Mouse (Mus musculus) stomach, embryonic 14.5 days (tissue): ENCODE data around the gene Mrpl3. TPM values are rescaled to one million over a fixed set of nuclear protein-coding genes. Genes with fewer than 3 reads are reported as not detected.
"Not testable (repeated sequence)": the region's sequence is repeated elsewhere in the genome, so short reads cannot be mapped to it uniquely, and the experiment has no call there.

Experiments
- ATAC-seq: fragments of 200-750 bp; cut with Nextera tagmentation; 2 replicates; pipeline ENCODE4 v1.8.0; 2017; ENCODE audit warnings: low read depth, moderate TSS enrichment; ENCODE audit not compliant: insufficient number of reproducible peaks, insufficient read depth, low FRiP score
- H3K27ac ChIP-seq: fragments of 300-500 bp; sonication (generic); 2 replicates; pipeline ENCODE4 v1.5.1; 2014; ENCODE audit warnings: mild to moderate bottlenecking, low read length, moderate library complexity, mixed read lengths
- H3K27me3 ChIP-seq: fragments of 300-500 bp; sonication (generic); 2 replicates; pipeline ENCODE4 v1.6.1; 2014; ENCODE audit warnings: low read length, control low read depth, mixed read lengths; ENCODE audit not compliant: control insufficient read depth, insufficient read depth
- H3K36me3 ChIP-seq: fragments of 300-500 bp; sonication (generic); 2 replicates; pipeline ENCODE4 v1.6.1; 2014; ENCODE audit warnings: mild to moderate bottlenecking, control low read depth, low read length, moderate library complexity, mixed read lengths; ENCODE audit not compliant: control insufficient read depth, insufficient read depth
- H3K4me1 ChIP-seq: fragments of 300-500 bp; sonication (generic); 2 replicates; pipeline ENCODE4 v1.6.1; 2014; ENCODE audit warnings: low read length, control low read depth, mixed read lengths; ENCODE audit not compliant: control insufficient read depth, insufficient read depth
- H3K4me2 ChIP-seq: fragments of 300-500 bp; sonication (generic); replicated peaks from 2 replicates; pipeline ENCODE4 v1.6.1; 2014; ENCODE audit warnings: low read depth, low read length, control low read depth
- H3K4me3 ChIP-seq: fragments of 300-500 bp; sonication (generic); 2 replicates; pipeline ENCODE4 v1.5.1; 2014; ENCODE audit warnings: low read depth, low read length, control low read depth
- H3K9ac ChIP-seq: fragments of 300-500 bp; sonication (generic); replicated peaks from 2 replicates; pipeline ENCODE4 v1.6.1; 2014; ENCODE audit warnings: low read depth, mild to moderate bottlenecking, control low read depth, low read length, moderate library complexity, mixed read lengths
- H3K9me3 ChIP-seq: fragments of 300-500 bp; sonication (generic); 2 replicates; pipeline ENCODE4 v1.6.1; 2016; ENCODE audit warnings: low read depth, low read length, control low read depth; ENCODE audit not compliant: control insufficient read depth
- whole genome bisulfite sequencing: fragments of 180-500 bp; shearing (Covaris S2); extraction: QIAGEN DNeasy Blood & Tissue Kit; methylation state at CpG from one replicate; pipeline ENCODE4 v1.1.7; 2014; 5-methylcytosine and 5-hydroxymethylcytosine counted together
- polyA plus RNA-seq: library from polyadenylated mRNA; unstranded; fragments of >200 nt; fragmentation: Nextera tagmentation; extraction: Ambion mirVana; gene quantifications from 2 replicates; pipeline ENCODE4 v1.2.1, GENCODE M21; 2014

Mrpl3 gene
- polyA plus RNA-seq, 1 experiment from 2014 or later: 105 TPM

DNA sequence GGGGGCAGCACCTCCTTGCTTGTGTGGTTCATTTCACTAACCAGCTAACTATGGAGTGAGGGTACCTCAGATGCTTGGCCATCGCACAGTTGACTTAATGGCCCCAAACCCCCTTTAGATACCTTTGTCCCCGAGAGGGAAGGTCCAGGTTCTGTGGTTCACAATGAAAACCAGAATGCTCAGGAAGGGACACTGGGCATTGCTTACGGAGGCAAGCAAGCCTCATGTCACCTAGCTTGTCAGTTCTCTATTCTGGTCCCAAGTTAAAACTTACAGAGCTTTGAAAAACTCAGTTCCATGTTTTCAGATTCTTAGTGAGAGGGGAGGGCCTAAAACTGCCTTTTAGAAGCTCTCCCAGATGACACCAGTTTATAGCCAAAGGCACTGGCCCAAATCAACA, 27.2 kb downstream of the Mrpl3 start:
- Histone ChIP-seq H3K36me3 (peaks cover 12% of the 10 kb centered on the region), H3K27me3 (no peaks in the 10 kb centered on the region), H3K9ac (no peak overlapping the region), H3K27ac (no peak overlapping the region), H3K9me3 (no peaks in the 10 kb centered on the region), H3K4me2 (no peak overlapping the region), H3K4me3 (no peak overlapping the region), H3K4me1 (no peaks in the 10 kb centered on the region)
- no peak for ATAC-seq
- WGBS: 91% methylated on average over 3 of the region's 3 CpGs

DNA sequence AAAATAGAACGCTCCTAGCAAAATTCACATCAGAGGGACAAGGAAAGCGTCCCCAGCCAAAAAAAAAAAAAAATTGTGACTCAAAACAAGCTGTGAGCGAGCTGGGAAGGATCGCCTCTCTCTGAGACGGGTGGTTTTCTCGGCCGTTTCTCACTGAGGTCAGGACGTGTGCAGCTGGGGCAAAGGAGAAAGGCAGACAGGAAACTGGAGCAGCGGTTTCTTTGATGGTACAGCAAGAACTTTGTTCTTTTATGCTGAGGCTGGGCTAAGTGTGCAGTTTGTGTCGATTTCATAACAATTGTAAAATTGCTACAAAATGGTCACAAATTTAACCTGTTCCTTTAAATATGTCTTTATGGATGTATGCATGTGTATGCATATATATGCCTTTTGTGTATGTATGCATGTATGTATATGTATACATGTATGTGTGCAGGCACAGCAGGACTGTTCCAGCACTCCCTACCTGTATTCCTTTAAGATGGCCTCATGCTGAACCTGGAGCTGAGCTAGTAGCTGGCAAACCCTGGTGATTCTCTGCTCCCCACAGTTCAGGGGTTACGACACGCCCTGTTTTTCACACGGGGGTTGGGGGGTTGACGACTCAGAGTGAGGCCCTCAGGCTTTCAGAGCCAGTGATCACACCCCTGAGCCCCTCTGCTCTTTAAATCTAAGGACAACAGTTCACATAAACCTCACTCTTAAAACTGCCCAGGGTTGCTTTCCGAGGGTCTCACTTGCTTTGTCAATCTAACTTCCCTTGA, 48.0 kb downstream of the Mrpl3 start:
- Histone ChIP-seq H3K9ac (no peak overlapping the region), H3K4me2 (no peak overlapping the region), H3K4me1 (0 out of 2 replicates have a peak, but pooled peaks cover 3% of the 10 kb centered on the region), H3K9me3 (no peaks in the 10 kb centered on the region), H3K27ac (no peak overlapping the region), H3K36me3 (no peaks in the 10 kb centered on the region), H3K4me3 (no peak overlapping the region), H3K27me3 (no peaks in the 10 kb centered on the region)
- WGBS: 43% methylated on average over 15 of the region's 15 CpGs
- no peak for ATAC-seq

DNA sequence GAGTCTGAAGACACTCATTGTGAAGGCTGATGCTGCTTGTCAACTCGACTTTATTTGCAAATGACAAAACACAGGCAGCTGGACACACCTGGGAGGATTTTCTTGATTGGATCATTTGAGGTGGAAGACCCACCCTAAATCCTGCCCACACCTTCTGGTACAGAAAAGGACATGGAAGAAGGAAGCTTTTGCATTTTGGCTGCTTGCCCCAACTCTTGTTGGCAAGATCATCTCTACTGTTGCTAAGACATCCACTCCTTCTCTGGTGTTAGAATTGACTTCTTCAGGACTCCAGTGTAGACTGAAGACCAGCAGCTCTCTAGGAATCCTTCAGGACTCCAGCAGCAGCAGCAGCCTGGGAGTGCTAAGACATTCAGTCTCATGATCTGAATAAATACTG, 48.9 kb downstream of the Mrpl3 start:
- H3K4me1 ChIP-seq: 0 out of 2 replicates have a peak, but pooled peaks cover 3% of the 10 kb centered on the region
- no peaks in the 10 kb centered on the region for H3K27me3 ChIP-seq
- H3K4me2 ChIP-seq: no peak overlapping the region
- H3K4me3 ChIP-seq: no peak overlapping the region
- no peak overlapping the region for H3K9ac ChIP-seq
- H3K9me3 ChIP-seq: no peaks in the 10 kb centered on the region
- WGBS: 49% methylated on average over 1 of the region's 1 CpGs
- no peak overlapping the region for H3K27ac ChIP-seq
- no peaks in the 10 kb centered on the region for H3K36me3 ChIP-seq
- no peak for ATAC-seq

DNA sequence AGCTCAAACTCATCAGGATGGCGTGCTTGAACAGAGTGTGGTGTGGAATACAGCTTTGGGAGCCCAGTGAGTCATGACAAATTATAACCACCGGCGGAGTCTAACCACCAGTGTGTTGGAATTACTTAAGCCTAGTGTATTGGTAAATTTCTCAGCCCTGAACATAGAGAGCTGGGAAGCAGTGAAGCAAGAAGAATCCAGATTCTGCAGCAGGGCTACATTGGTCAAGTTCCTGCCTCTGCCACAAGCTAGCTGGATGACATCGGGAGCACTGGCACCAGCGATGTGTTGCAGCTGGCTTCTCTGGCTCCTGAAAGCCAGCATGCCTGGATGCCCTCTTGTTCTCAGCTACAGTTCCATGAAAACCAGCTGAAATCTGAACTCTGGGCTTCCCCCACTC, 50.9 kb downstream of the Mrpl3 start:
- WGBS: 91% methylated on average over 5 of the region's 5 CpGs
- H3K36me3 ChIP-seq: no peaks in the 10 kb centered on the region
- no peaks in the 10 kb centered on the region for H3K9me3 ChIP-seq
- H3K4me2 ChIP-seq: no peak overlapping the region
- 0 out of 2 replicates have a peak, but pooled peaks cover 3% of the 10 kb centered on the region for H3K4me1 ChIP-seq
- no peak overlapping the region for H3K9ac ChIP-seq
- no peaks in the 10 kb centered on the region for H3K27me3 ChIP-seq
- no peak overlapping the region for H3K4me3 ChIP-seq
- ATAC-seq: no peak
- no peak overlapping the region for H3K27ac ChIP-seq

DNA sequence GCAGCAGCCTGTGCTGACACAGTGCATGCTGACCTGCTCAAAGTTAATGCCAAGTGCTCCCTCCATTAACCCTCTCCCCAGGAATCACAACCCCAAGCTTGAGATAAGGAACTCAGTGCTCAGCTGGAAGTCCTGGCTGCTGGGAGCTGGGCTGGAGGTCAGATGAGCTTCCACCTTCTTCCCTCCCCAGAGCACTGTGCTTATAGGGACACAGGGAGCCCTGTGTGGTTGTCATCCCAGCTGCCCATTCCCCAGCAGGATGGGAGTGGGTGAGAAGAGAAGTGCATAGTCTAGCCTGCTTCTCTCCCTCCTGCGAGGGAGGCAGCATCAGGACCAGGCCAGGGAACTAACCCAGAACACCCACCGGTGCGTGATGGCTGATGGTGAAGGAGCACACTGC, 72.2 kb downstream of the Mrpl3 start:
- WGBS: 64% methylated on average over 3 of the region's 3 CpGs
- H3K4me3 ChIP-seq, H3K27me3 ChIP-seq, H3K4me1 ChIP-seq, H3K9me3 ChIP-seq, H3K4me2 ChIP-seq, H3K9ac ChIP-seq, H3K27ac ChIP-seq, H3K36me3 ChIP-seq, ATAC-seq: not testable (repeated sequence)

Other genes starting within 250 kb of the Mrpl3 start
- gene Nudt16, start 78.6 kb downstream of the Mrpl3 start, polyA plus RNA-seq: 25.4 and 25.9 TPM in 2 replicates
- gene 1700080E11Rik, start 91.9 kb downstream of the Mrpl3 start, polyA plus RNA-seq: not detected in 2 replicates